ENCODE assay signal across 33 mouse cellular contexts in the genomic region with DNA sequence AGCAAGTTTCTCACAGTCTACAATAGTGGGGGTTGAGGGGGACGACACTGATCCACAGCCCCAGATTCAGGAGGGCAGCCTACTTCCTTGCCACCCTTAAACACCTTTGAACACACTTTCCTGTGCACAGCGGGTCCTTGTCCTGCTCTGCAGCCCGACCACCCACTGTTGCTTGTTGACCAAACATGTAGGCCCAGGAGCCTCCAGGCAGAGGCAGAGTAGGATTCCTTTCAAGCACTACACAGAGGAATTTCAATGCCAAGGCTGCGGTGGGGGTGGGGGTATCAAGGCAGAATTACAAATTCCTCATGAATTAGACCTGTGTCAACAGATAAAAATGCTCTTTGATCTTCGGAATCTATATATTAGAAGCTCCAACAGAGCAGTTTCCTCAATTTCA. TPM values are rescaled to one million over a fixed set of nuclear protein-coding genes. Genes with fewer than 3 reads are reported as not detected.
DNase-seq lines count a peak whose midpoint lies in the region; ATAC-seq and TF ChIP-seq lines count a peak whose summit lies in the region.
"Had no signal": no experiment of that assay in that cellular context is flagged by ENCODE, and none has a peak within 500 bp of the region (broad histone marks: within the 10 kb centered on the region; RNA-seq: fewer than 3 reads in every experiment).

No protein-coding gene starts in this region.

- WGBS in stomach, postnatal 0 days = 67% methylated on average over 5 of the region's 5 CpGs

- no peak for TF ChIP-seq CTCF in layer of hippocampus, adult 2 months (conservative IDR thresholded peaks at IDR 0.05)
- TF ChIP-seq CTCF in stomach, postnatal 0 days (IDR thresholded peaks at IDR 0.05; ENCODE audit: low read depth) = no peak

- 0 out of 2 replicates have a peak overlapping the region, but pooled peaks have one; percentile 5 for H3K27ac ChIP-seq in layer of hippocampus, adult 2 months
- no peak overlapping the region for H3K27ac ChIP-seq in stomach, postnatal 0 days (replicated peaks)
- H3K27ac ChIP-seq: embryonic facial prominence, embryonic 12.5 days; forebrain, embryonic 10.5 days; heart, embryonic 10.5 days; heart, embryonic 15.5 days; hindbrain, embryonic 12.5 days; hindbrain, postnatal 0 days; kidney, postnatal 0 days; liver, embryonic 14.5 days; midbrain, embryonic 12.5 days; neural tube, embryonic 13.5 days had no signal

- no peak for TF ChIP-seq EP300 in stomach, postnatal 0 days (optimal IDR thresholded peaks at IDR 0.05)

- no peaks in the 10 kb centered on the region for H3K36me3 ChIP-seq in stomach, postnatal 0 days (ENCODE audit: control insufficient read depth, insufficient read depth, low read length)
- H3K36me3 ChIP-seq: embryonic facial prominence, embryonic 12.5 days had no signal

- no peaks in the 10 kb centered on the region for H3K27me3 ChIP-seq in stomach, postnatal 0 days (ENCODE audit: control insufficient read depth, insufficient read depth, low read length)
- H3K27me3 ChIP-seq: embryonic facial prominence, embryonic 12.5 days; heart, embryonic 15.5 days; hindbrain, embryonic 12.5 days; midbrain, embryonic 12.5 days; neural tube, embryonic 13.5 days; Patski had no signal

- H3K9me3 ChIP-seq in stomach, postnatal 0 days (ENCODE audit: control insufficient read depth, low read length) = no peaks in the 10 kb centered on the region
- H3K9me3 ChIP-seq: embryonic facial prominence, embryonic 12.5 days; forebrain, embryonic 10.5 days; G1E; heart, embryonic 10.5 days; heart, embryonic 15.5 days; hindbrain, embryonic 12.5 days; midbrain, embryonic 12.5 days; neural tube, embryonic 13.5 days had no signal

- intact Hi-C loops in left cerebral cortex, postnatal 4 days (cut with DNase I) = loop anchor here (10.0 kb wide), 1 partner anchor 184 kb away; no protein-coding TSS in a partner anchor

- DNase-seq in adrenal gland, adult 2 months = peak; percentile 62
- DNase-seq in adrenal gland, adult 18-20 months (ENCODE audit: low spot score in 2 of 2) = no peak
- DNase-seq in layer of hippocampus, adult 2 months (ENCODE audit: low spot score in 2 of 2) = no peak
- DNase-seq in layer of hippocampus, postnatal 10 days (ENCODE audit: low spot score in 2 of 2) = no peak
- peak; percentile 42 to 58 for DNase-seq in adrenal gland, postnatal 36 days
- no peak for DNase-seq in stomach, postnatal 0 days (ENCODE audit: low spot score)
- no peak for DNase-seq in left cerebral cortex, postnatal 4 days
- DNase-seq: cerebellum, adult 8-10 months; cerebellum, postnatal 36 days; forebrain, postnatal 0 days; gastrocnemius, postnatal 10 days; heart, postnatal 36 days; kidney, adult 8-10 months; kidney, postnatal 4 days; liver; lung, adult 2 months; lung, postnatal 10 days; right cerebral cortex, postnatal 4 days; thymus, postnatal 4 days had no signal

- no peaks in the 10 kb centered on the region for H3K4me1 ChIP-seq in stomach, postnatal 0 days (replicated peaks; ENCODE audit: control insufficient read depth, insufficient read depth)
- H3K4me1 ChIP-seq: embryonic facial prominence, embryonic 12.5 days; heart, embryonic 10.5 days; heart, embryonic 15.5 days; hindbrain, embryonic 12.5 days; midbrain, embryonic 12.5 days; neural tube, embryonic 13.5 days had no signal

- H3K4me2 ChIP-seq in stomach, postnatal 0 days (replicated peaks; ENCODE audit: low read depth) = no peak overlapping the region
- H3K4me2 ChIP-seq: embryonic facial prominence, embryonic 12.5 days; heart, embryonic 15.5 days; hindbrain, embryonic 12.5 days; midbrain, embryonic 12.5 days; neural tube, embryonic 13.5 days had no signal

- ATAC-seq in stomach, postnatal 0 days (ENCODE audit: low FRiP score, low TSS enrichment) = no peak
- ATAC-seq: forebrain, postnatal 0 days; hindbrain, postnatal 0 days; intestine, embryonic 16.5 days; Patski had no signal

- no peak overlapping the region for H3K4me3 ChIP-seq in layer of hippocampus, adult 2 months
- H3K4me3 ChIP-seq in stomach, postnatal 0 days (ENCODE audit: low read depth, low read length) = no peak overlapping the region
- H3K4me3 ChIP-seq: embryonic facial prominence, embryonic 12.5 days; forebrain, embryonic 10.5 days; heart, embryonic 10.5 days; heart, embryonic 15.5 days; hindbrain, embryonic 12.5 days; midbrain, embryonic 12.5 days; neural tube, embryonic 13.5 days had no signal

- H3K9ac ChIP-seq in stomach, postnatal 0 days (ENCODE audit: low read length) = no peak overlapping the region
- H3K9ac ChIP-seq: embryonic facial prominence, embryonic 12.5 days; forebrain, postnatal 0 days; heart, embryonic 15.5 days; hindbrain, embryonic 12.5 days; liver, embryonic 14.5 days; midbrain, embryonic 12.5 days; neural tube, embryonic 13.5 days had no signal

RNA-seq across cellular contexts. Expression of a gene that starts 56.3 kb away (rescaled TPM):
- under 1 TPM; 0.23 to 0.31 TPM for total RNA-seq in adrenal gland, adult 2 months (2021)
- 0.27 TPM in 1 of 2 replicates, not detected in the other for polyA plus RNA-seq in adrenal gland, adult 2 months (2012; rRNA removed)
- total RNA-seq in adrenal gland, adult 18-20 months (2021) = under 1 TPM; 0.26 to 0.27 TPM
- total RNA-seq in layer of hippocampus, adult 2 months (2021) = under 1 TPM; 0.61 TPM
- 1 to 10 TPM in 1 of 2 experiments, under 1 TPM in 1; 0.47 to 1.0 TPM for total RNA-seq in layer of hippocampus, postnatal 10 days (2021)
- total RNA-seq in adrenal gland, postnatal 36 days (2021) = under 1 TPM; 0.46 to 0.96 TPM
- not detected in 2 replicates for polyA plus RNA-seq in stomach, postnatal 0 days (2015; fragmentation: Nextera tagmentation; extraction: Ambion mirVana)
- 1 to 10 TPM; 1.0 to 1.2 TPM for total RNA-seq in left cerebral cortex, postnatal 4 days (2021)
- polyA plus RNA-seq: forebrain, embryonic 10.5 days; G1E; heart, embryonic 15.5 days; hindbrain, embryonic 12.5 days; hindbrain, postnatal 0 days; intestine, embryonic 16.5 days; limb, embryonic 11.5 days; neural tube, embryonic 13.5 days; Patski had no signal

Comparison
In these comparisons a context has a peak if more than half of its experiments do, and no peak if none do; other contexts are left out.
1. DNase-seq: peak in adrenal gland, adult 2 months (single experiment) and adrenal gland, postnatal 36 days (2 of 2); none in adrenal gland, adult 18-20 months (0 of 2), layer of hippocampus, adult 2 months (0 of 2), layer of hippocampus, postnatal 10 days (0 of 2), stomach, postnatal 0 days (single experiment) and left cerebral cortex, postnatal 4 days (single experiment).